Mouse (Mus musculus) heart, embryonic 13.5 days (tissue): ENCODE results near the gene Lactb. TPM values are rescaled to one million over a fixed set of nuclear protein-coding genes. Genes with fewer than 3 reads are reported as not detected.

Experiments used
- ATAC-seq: fragments of 200-750 bp; cut with Nextera tagmentation; 2 replicates; pipeline ENCODE4 v1.8.0; 2017; ENCODE audit warnings: moderate TSS enrichment; ENCODE audit not compliant: insufficient number of reproducible peaks, low FRiP score, low TSS enrichment; ENCODE audit errors: extremely low read depth
- H3K27ac ChIP-seq: fragments of 300-500 bp; sonication (generic); replicated peaks from 2 replicates; pipeline ENCODE4 v1.5.1; 2015; ENCODE audit warnings: moderate library complexity, mild to moderate bottlenecking, inconsistent platforms
- H3K27me3 ChIP-seq: fragments of 300-500 bp; sonication (generic); replicated peaks from 2 replicates; pipeline ENCODE4 v1.6.1; 2015; ENCODE audit warnings: mild to moderate bottlenecking, inconsistent platforms
- H3K36me3 ChIP-seq: fragments of 300-500 bp; sonication (generic); 2 replicates; pipeline ENCODE4 v1.6.1; 2015; ENCODE audit warnings: mild to moderate bottlenecking, inconsistent platforms
- H3K4me1 ChIP-seq: fragments of 300-500 bp; sonication (generic); 2 replicates; pipeline ENCODE4 v1.6.1; 2015; ENCODE audit warnings: inconsistent platforms
- H3K4me2 ChIP-seq: fragments of 300-500 bp; sonication (generic); 2 replicates; pipeline ENCODE4 v1.6.1; 2015; ENCODE audit warnings: inconsistent platforms, mild to moderate bottlenecking, moderate library complexity
- H3K4me3 ChIP-seq: fragments of 300-500 bp; sonication (generic); 2 replicates; pipeline ENCODE4 v1.5.1; 2015; ENCODE audit warnings: moderate library complexity, mild to moderate bottlenecking, inconsistent platforms
- H3K9ac ChIP-seq: fragments of 300-500 bp; sonication (generic); 2 replicates; pipeline ENCODE4 v1.6.1; 2015; ENCODE audit warnings: inconsistent platforms, mild to moderate bottlenecking, moderate library complexity
- H3K9me3 ChIP-seq: fragments of 300-500 bp; sonication (generic); 2 replicates; pipeline ENCODE4 v1.6.1; 2016; ENCODE audit warnings: inconsistent platforms
- WGBS: fragments of 180-500 bp; shearing (Covaris S2); methylation state at CpG from one replicate; pipeline ENCODE4 v1.1.7; 2015; ENCODE audit warnings: mixed read lengths; 5-methylcytosine and 5-hydroxymethylcytosine counted together
- polyA plus RNA-seq: library from polyadenylated mRNA; unstranded; fragments of >200 nt; fragmentation: Nextera tagmentation; extraction: Ambion mirVana; gene quantifications from 2 replicates; pipeline ENCODE4 v1.2.1, GENCODE M21; 2015

Gene Lactb
- polyA plus RNA-seq, 1 experiment from 2014 or later, result 7.0 TPM

DNA sequence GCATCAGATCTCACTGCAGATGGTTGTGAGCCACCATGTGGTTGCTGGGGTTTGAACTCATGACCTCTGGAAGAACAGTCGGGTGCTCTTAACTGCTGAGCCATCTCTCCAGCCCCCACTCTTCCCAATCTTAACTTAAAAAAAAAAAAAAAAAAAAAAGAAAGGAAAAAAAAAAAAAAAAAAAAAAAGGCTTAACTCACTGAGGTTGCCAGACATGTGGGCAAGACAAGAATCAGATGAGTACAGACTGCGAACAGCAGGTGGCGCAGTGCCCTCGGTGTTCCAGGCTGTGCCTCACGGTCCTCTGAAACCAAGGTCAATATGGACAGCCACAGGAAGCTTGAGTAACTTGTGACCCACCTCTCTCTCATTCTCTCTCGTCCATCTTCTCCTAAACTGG is 25.8 kb upstream of the Lactb start:
- H3K9me3 ChIP-seq, result no peaks in the 10 kb centered on the region
- H3K27ac ChIP-seq, result peak overlapping the region; percentile 61

DNA sequence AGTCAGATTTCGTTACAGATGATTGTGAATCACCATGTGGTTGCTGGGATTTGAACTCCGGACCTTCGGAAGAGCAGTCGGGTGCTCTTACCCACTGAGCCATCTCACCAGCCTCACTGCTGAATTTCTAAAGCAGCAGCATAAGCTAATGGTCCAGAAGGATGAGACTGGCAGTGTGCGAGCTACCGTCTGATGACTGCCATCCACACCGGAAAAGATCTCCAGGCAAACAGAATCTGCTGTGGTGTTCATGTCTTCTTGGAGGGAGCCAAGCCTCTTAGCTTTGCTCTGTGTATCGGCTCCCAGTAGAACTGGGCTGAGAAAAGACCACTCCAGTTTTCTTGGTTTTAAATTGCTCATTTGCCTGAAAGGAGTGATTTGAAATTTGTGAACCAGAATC is 24.4 kb upstream of the Lactb start:
- H3K36me3 ChIP-seq, result no peaks in the 10 kb centered on the region
- 88% methylated on average over 8 of the region's 8 CpGs for WGBS
- no peak overlapping the region for H3K27ac ChIP-seq
- no peak overlapping the region for H3K4me3 ChIP-seq
- no peak for ATAC-seq
- no peaks in the 10 kb centered on the region for H3K27me3 ChIP-seq
- H3K4me2 ChIP-seq, result no peak overlapping the region
- H3K4me1 ChIP-seq, result peaks cover 6% of the 10 kb centered on the region
- H3K9ac ChIP-seq, result no peak overlapping the region
- no peaks in the 10 kb centered on the region for H3K9me3 ChIP-seq

More for the DNA sequence above, 25.8 kb upstream of the Lactb start:
- ATAC-seq, result no peak
- Histone ChIP-seq H3K36me3 (no peaks in the 10 kb centered on the region), H3K4me2 (no peak overlapping the region), H3K4me3 (no peak overlapping the region), H3K9ac (0 out of 2 replicates have a peak overlapping the region, but pooled peaks have one; percentile 44), H3K27me3 (no peaks in the 10 kb centered on the region), H3K4me1 (peaks cover 15% of the 10 kb centered on the region)
- 4% methylated on average over 6 of the region's 6 CpGs for WGBS

DNA sequence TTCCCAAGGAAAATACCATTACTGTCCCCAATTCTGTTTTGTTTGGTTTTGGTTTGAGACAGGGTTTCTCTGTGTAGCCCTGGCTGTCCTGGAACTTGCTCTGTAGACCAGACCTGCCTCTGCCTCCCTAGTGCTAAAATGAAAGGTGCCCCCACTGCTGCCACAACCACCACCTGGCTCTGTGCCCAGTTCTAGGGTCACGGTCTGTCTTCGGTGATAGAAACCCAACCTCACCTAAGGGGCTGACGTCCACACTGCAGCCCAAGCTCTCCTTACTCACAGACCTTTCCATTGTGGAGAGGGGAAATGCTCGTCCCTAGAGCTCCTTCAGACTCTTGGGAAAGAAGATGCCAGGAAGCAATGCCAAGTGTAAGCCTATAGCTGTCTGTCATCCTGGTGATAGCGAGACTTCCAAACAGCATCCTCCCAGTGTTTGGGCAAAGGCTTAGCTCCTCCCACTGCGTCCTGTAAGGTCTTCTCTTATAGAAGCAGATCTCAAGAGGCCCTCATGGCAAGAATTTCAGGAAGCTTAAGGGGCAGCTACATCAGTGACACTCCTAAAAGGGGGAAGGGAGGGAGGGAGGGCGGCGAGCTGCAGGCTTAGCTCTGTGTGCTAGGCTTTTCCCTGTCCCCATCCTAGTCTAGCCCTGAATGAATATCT is 16.6 kb upstream of the Lactb start:
- peak overlapping the region; percentile 33 for H3K4me2 ChIP-seq
- no peak for ATAC-seq
- H3K27ac ChIP-seq, result peak overlapping the region; percentile 20; the same call in 1 of the 2 replicates

DNA sequence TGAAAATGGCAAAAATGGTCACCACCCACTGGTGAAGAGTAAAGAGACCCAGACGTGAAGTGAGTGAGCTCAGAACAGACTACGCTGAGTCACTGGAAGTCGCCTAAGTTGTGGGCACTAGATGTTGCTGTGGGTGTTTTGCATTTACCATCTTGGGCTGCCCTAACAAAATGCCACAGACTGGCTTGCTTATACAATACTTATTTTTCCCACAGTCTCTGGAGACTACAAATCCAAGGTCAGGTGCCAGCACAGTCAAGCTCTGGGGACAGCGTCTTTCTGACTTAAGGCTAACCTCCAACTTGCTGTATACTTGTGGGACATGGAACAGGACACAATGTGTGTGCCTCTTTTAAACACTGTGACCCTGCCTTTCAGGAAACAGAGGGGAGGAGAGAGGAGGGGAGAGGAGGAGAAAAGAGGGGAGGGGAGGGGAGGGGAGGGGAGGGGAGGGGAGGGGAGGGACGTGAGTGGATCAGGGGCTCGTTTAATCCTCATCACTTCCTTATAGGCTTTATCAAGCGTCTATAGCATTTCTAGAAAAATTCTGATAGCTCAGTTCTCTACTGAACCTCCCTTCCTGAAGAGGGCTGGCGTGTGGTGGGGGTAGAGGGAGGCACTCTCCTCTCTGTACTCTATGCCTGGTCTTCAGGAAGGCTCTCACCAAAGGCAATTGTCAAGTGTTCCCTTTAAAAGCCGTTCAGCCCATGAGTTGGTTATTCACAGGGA is 15.9 kb upstream of the Lactb start:
- ATAC-seq, result no peak
- H3K4me3 ChIP-seq, result no peak overlapping the region
- H3K27ac ChIP-seq, result peak overlapping the region; percentile 20; the same call in 1 of the 2 replicates
- no peak overlapping the region for H3K9ac ChIP-seq
- peak overlapping the region; percentile 33; the same call in 1 of the 2 replicates for H3K4me2 ChIP-seq
- H3K9me3 ChIP-seq, result no peaks in the 10 kb centered on the region
- H3K27me3 ChIP-seq, result no peaks in the 10 kb centered on the region
- peaks cover 46% of the 10 kb centered on the region for H3K4me1 ChIP-seq
- H3K36me3 ChIP-seq, result no peaks in the 10 kb centered on the region
- WGBS, result 50% methylated on average over 9 of the region's 9 CpGs

More for the DNA sequence above, 16.6 kb upstream of the Lactb start:
- no peaks in the 10 kb centered on the region for H3K36me3 ChIP-seq
- H3K9ac ChIP-seq, result no peak overlapping the region
- H3K4me1 ChIP-seq, result peaks cover 45% of the 10 kb centered on the region
- H3K9me3 ChIP-seq, result no peaks in the 10 kb centered on the region
- WGBS, result 29% methylated on average over 8 of the region's 8 CpGs
- H3K4me3 ChIP-seq, result peak overlapping the region; percentile 7; the same call in 1 of the 2 replicates
- no peaks in the 10 kb centered on the region for H3K27me3 ChIP-seq

DNA sequence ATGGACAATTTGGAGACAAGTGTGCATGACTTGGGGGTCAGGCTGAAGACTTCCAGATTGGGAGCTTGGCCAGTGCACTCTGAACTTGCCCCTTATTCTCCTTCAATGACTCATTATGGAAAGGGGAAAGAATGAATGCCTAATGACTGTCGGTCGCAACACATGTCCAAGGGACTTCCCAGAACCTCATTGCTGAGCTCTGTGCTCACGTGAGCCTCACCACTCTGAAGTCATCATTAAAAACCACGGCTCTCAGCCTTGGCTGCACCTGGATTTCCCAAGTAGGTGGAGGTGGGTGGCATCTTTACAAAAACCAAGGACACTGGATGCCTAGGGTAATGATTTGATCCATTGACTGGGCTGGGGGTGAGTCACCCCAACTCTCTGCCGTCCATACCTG is 14.8 kb upstream of the Lactb start:
- WGBS, result 83% methylated on average over 5 of the region's 5 CpGs

DNA sequence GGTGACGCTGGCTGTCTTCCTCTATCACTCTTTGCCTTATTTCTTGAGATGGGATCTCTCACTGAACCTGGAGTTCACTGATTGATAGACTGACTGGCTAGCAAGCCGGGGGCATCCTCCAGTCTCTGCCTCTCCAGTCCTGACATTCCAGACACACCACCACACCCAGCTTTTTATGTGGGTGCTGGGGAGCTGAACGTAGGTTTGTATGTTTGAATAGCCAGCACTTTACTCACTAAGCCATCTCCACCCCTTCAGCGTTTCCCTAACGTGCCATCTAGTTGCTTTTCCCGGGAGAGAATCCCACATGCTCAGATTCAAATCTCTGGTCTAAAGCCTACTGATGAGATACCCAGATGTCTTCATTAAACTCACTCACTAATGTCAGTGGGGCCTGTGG is 14.3 kb upstream of the Lactb start:
- no peak for ATAC-seq
- H3K4me3 ChIP-seq, result no peak overlapping the region

More for the DNA sequence above, 14.8 kb upstream of the Lactb start:
- no peaks in the 10 kb centered on the region for H3K36me3 ChIP-seq
- H3K27ac ChIP-seq, result no peak overlapping the region
- no peak for ATAC-seq
- no peak overlapping the region for H3K4me3 ChIP-seq
- H3K4me1 ChIP-seq, result peaks cover 46% of the 10 kb centered on the region
- no peaks in the 10 kb centered on the region for H3K9me3 ChIP-seq
- no peak overlapping the region for H3K9ac ChIP-seq
- H3K27me3 ChIP-seq, result no peaks in the 10 kb centered on the region
- no peak overlapping the region for H3K4me2 ChIP-seq

DNA sequence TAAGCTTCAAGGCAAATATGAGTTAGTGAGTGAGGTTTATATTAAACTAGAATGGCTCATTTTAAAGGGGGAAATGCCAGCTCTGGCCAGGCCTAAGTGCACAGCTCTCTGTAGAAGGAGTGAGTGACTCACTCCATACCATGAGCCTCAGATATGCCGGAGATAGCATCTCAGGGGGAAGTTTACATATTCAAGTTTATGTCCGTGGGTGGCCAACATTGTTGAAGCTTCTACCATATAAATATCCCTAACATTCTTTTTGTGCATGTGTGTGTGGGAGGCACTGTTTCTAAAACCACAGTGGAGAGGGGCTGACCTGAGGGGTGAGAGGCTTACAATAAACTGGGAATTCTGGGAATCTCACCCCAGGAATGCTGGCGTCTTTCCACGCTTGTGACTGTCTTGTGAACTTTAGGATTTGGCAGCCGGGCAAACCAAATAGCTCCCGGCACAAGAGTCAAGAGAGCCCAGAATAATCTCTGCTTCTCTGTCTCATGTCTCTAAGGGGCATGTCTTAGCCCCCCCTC is 13.7 kb upstream of the Lactb start:
- ATAC-seq, result no peak
- 18% methylated on average over 6 of the region's 6 CpGs for WGBS
- peak overlapping the region; percentile 3; the same call in 1 of the 2 replicates for H3K9ac ChIP-seq

More for the DNA sequence above, 14.3 kb upstream of the Lactb start:
- Histone ChIP-seq H3K9me3 (no peaks in the 10 kb centered on the region), H3K36me3 (no peaks in the 10 kb centered on the region), H3K4me2 (no peak overlapping the region), H3K9ac (no peak overlapping the region; the same call in 1 of the 2 replicates), H3K27ac (peak overlapping the region; percentile 70), H3K4me1 (peaks cover 46% of the 10 kb centered on the region), H3K27me3 (no peaks in the 10 kb centered on the region)
- 63% methylated on average over 6 of the region's 6 CpGs for WGBS

DNA sequence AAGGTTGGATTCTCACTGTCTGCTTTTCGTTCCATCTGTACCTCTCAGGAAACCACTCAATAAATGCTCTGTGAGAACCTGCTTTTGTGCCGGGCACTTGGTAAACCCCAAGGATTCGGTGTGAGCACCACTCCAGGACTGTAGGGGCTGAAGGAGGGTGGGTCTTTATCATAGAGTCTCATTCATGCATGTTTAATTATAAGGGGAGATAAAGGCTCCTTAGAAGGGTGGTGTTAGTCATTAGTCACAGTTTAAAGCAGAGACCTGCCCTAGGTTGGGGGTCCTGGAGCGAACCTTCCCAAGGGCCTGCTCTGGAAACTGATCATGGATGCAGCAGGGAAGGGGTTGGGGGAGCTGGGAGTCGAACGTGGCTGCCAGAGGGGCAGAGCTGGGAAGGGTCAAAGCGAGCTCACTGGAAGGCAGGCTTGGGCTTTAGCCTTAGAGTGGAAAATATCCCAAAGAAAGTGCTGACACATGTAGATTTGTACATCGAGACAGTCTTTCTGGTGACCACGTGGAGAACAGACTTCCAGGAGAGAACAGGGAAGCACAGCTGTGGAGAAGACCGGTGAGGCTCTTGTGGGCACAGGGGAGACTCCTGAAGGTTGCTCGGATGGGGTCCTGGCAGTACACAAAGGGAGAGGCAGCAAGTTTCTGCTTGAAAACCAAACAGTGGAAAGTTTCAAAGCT is 13.1 kb upstream of the Lactb start:
- 49% methylated on average over 11 of the region's 11 CpGs for WGBS
- Histone ChIP-seq H3K4me1 (peaks cover 40% of the 10 kb centered on the region), H3K4me2 (no peak overlapping the region), H3K9me3 (no peaks in the 10 kb centered on the region), H3K27ac (peak overlapping the region; percentile 70), H3K9ac (0 out of 2 replicates have a peak overlapping the region, but pooled peaks have one; percentile 3), H3K4me3 (no peak overlapping the region), H3K27me3 (no peaks in the 10 kb centered on the region), H3K36me3 (no peaks in the 10 kb centered on the region)
- ATAC-seq, result no peak

More for the DNA sequence above, 13.7 kb upstream of the Lactb start:
- H3K4me2 ChIP-seq, result no peak overlapping the region
- no peaks in the 10 kb centered on the region for H3K27me3 ChIP-seq
- peak overlapping the region; percentile 70 for H3K27ac ChIP-seq
- no peaks in the 10 kb centered on the region for H3K36me3 ChIP-seq
- no peak overlapping the region for H3K4me3 ChIP-seq
- H3K4me1 ChIP-seq, result peaks cover 42% of the 10 kb centered on the region
- no peaks in the 10 kb centered on the region for H3K9me3 ChIP-seq

DNA sequence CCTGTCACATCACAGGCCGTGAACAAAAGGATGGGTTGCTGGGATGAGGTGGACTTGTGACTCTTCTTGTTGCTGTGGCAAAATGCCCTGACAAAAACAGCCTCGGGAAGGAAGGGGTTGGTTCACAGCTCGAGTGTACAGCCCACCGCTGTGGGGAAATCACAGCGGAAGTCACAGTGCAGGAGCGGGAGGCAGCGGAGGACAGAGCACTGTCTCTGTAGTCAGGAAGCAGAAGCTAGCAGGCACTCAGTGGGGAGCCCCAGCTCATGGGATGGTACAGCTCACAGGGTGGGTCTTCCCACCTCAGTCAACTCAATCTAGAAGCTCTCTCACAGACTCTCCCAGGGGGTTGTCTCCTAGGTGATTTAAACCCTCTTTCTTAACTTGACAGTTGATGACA is 10.1 kb upstream of the Lactb start:
- Histone ChIP-seq H3K36me3 (no peaks in the 10 kb centered on the region), H3K27me3 (no peaks in the 10 kb centered on the region), H3K4me1 (peaks cover 26% of the 10 kb centered on the region), H3K9me3 (no peaks in the 10 kb centered on the region), H3K4me3 (no peak overlapping the region), H3K9ac (no peak overlapping the region), H3K27ac (no peak overlapping the region), H3K4me2 (no peak overlapping the region)
- WGBS, result 75% methylated on average over 7 of the region's 7 CpGs
- ATAC-seq, result no peak

DNA sequence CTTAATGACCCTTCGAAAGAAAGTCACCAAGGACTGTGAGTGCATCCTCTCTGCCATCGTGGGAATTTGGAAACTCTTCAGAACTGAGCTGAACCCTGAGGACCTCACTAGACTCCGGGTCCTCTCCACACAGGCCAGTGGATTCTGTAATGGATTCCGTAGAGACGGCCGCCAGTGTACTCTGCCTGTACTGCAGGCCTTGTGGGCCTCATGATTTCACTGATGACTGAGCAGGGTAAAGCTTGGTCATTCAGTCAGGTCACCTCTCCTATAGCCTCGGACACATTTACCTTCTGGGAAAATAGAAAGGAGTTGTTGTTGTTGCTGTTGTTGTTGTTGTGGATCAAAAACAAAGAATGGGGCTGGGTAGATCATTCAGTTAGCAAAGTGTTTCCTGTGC is 6.8 kb upstream of the Lactb start:
- 73% methylated on average over 7 of the region's 7 CpGs for WGBS
- Histone ChIP-seq H3K4me1 (peaks cover 6% of the 10 kb centered on the region; the same call in 1 of the 2 replicates), H3K27me3 (no peaks in the 10 kb centered on the region)

DNA sequence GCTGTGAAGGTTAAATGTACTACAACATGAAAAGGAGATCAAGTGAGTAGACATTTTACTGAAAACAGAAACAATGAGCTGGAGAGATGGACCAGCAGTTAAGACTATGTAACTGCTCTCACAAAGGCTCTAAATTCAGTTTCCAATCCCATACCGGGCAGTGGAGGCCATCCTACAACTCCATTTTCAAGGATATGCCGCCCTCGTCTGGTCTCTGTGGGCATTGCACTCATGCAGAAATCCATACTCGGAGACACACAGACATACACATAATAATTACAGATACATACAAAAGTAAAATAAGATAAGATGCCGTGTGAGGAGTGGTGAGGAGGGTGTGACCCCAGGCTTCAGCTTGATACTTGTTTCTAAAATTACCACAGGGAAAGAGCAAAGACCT is 5.2 kb upstream of the Lactb start:
- WGBS, result 5% methylated on average over 5 of the region's 5 CpGs
- Histone ChIP-seq H3K27me3 (no peaks in the 10 kb centered on the region), H3K4me2 (no peak overlapping the region), H3K36me3 (no peaks in the 10 kb centered on the region), H3K9me3 (no peaks in the 10 kb centered on the region), H3K4me3 (no peak overlapping the region), H3K9ac (no peak overlapping the region), H3K4me1 (peaks cover 4% of the 10 kb centered on the region; the same call in 1 of the 2 replicates), H3K27ac (no peak overlapping the region)
- ATAC-seq, result no peak

More for the DNA sequence above, 6.8 kb upstream of the Lactb start:
- Histone ChIP-seq H3K4me2 (no peak overlapping the region), H3K9me3 (no peaks in the 10 kb centered on the region), H3K9ac (no peak overlapping the region), H3K36me3 (no peaks in the 10 kb centered on the region), H3K27ac (no peak overlapping the region), H3K4me3 (no peak overlapping the region)
- ATAC-seq, result no peak
